Mouse (Mus musculus) liver, postnatal 0 days (tissue): ENCODE results near the gene Pcbd2.

Experiments
- CTCF ChIP-seq: sonication (generic); IDR thresholded peaks from 2 replicates; pipeline ENCODE4 v1.5.1; 2016; ENCODE audit warnings: antibody characterized with exemption, low read depth
- EP300 ChIP-seq: IDR thresholded peaks from 2 replicates; pipeline ENCODE4 v1.6.1; 2016; ENCODE audit warnings: antibody characterized with exemption, low read depth, mild to moderate bottlenecking

- TF ChIP-seq CTCF (no peak), EP300 (no peak)
Measured at GRCm38 (mm10) chr13:55715167-55715512, 12.0 kb upstream of the Pcbd2 start.
